Mouse (Mus musculus): ENCODE data around the gene Jchain.

GRCm38 (mm10) chr5:88527657-88528056 is at the start of gene Jchain:
- no peak for TF ChIP-seq CTCF (IDR thresholded peaks at IDR 0.05; ENCODE audit: control insufficient read depth, insufficient read depth, insufficient read length)
- no peak for TF ChIP-seq MYOG (IDR thresholded peaks at IDR 0.05; ENCODE audit: control insufficient read depth, extremely low read depth, insufficient read length)
- TF ChIP-seq USF1 (IDR thresholded peaks at IDR 0.05; ENCODE audit: low read depth), result no peak
- TF ChIP-seq MYOD1 (IDR thresholded peaks at IDR 0.05; ENCODE audit: control insufficient read depth, insufficient read length, low read depth), result no peak
- no peak for TF ChIP-seq MAX (IDR thresholded peaks at IDR 0.05)
